Mouse (Mus musculus): ENCODE measurements around the gene Bcl9. TPM values are rescaled to one million over a fixed set of nuclear protein-coding genes. Genes with fewer than 3 reads are reported as not detected.

The Bcl9 gene
- polyA plus RNA-seq, 2 experiments: 47.6 to 54.3 TPM

DNA sequence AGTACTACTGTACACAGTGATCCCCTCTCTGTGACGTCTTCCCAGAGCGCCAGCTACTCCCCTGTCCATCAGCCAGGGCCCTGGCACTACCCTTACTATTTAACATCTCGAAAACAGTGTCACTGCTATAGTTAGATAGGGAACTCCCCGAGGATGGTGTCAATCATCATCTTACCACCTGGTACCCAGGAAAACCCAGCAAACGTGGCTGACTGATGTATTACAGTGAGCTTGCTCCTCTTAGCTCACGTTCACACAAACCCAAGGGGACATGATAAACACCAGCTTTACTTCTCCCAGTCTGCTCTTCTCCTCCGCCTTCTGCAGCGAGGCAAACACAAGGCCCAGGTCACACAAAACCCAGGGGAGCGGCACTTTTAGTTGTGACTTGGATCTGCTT lies 74.5 kb downstream of the Bcl9 start:
- peaks cover 56% of the 10 kb centered on the region for H3K36me3 ChIP-seq (ENCODE audit: control insufficient read depth, insufficient read depth, low read length)
- no peaks in the 10 kb centered on the region for H3K27me3 ChIP-seq (ENCODE audit: control insufficient read depth, insufficient read depth, low read length)
- whole genome bisulfite sequencing: 85% methylated on average over 9 of the region's 9 CpGs
- ATAC-seq (ENCODE audit: low FRiP score, low read depth) (no peak), DNase-seq (ENCODE audit: low spot score) (no peak)
- H3K4me2 ChIP-seq (replicated peaks; ENCODE audit: low read depth, low read length, severe bottlenecking): no peak overlapping the region
- H3K9ac ChIP-seq (ENCODE audit: low read depth, low read length, severe bottlenecking): no peak overlapping the region
- TF ChIP-seq POLR2A (IDR thresholded peaks at IDR 0.05; ENCODE audit: borderline replicate concordance, extremely low read depth, insufficient read depth, insufficient read length): no peak
- no peaks in the 10 kb centered on the region for H3K9me3 ChIP-seq (ENCODE audit: control insufficient read depth, low read length)
- H3K4me3 ChIP-seq (replicated peaks; ENCODE audit: low read length): no peak overlapping the region
- H3K4me1 ChIP-seq (ENCODE audit: control insufficient read depth, insufficient read depth, low read length): peaks cover 16% of the 10 kb centered on the region; the same call in 1 of the 2 replicates
- H3K27ac ChIP-seq (replicated peaks; ENCODE audit: low read depth, low read length): no peak overlapping the region

DNA sequence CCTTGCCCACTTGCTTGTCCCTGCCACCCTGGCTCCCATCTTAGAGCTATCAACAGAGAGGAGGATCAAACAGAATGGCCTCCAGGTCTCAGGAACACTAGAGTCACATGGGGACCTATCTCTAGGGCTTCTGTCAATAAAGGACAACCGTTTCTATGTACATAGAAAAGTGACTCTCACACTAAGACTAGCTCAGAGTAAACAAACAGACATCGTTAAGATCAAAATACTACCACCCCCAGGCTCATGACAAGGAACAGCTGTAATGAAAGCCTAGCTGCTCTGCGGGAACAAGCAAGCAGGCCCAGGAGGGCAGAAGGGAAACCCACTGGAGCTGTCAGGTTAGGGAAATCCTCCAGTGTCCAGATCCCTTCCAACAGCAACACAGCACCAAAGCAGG lies 82.2 kb downstream of the Bcl9 start:
- ATAC-seq (ENCODE audit: low FRiP score, low read depth): no peak
- Histone ChIP-seq H3K27ac (replicated peaks; ENCODE audit: low read depth, low read length) (no peak overlapping the region), H3K36me3 (ENCODE audit: control insufficient read depth, insufficient read depth, low read length) (peaks cover 93% of the 10 kb centered on the region)

DNA sequence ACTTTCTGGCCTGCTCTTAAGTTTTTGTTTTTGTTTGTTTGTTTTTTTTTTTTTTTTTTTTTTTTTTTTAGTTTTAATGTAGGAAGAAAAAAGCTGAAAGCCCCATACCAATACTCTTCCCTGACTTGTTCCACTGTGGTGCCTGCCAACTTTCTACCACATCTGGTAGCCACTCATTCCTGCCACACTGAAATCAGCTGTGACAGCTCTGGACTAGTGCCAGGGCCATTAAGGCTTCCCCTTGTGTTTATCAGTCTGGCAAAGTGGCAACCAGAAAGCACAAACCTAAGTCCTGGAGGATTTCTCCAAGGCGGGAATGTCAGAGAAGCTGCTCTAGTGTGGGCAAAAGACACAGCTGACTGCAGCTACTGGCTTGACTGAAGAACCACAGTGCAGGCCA lies 83.3 kb downstream of the Bcl9 start:
- Histone ChIP-seq H3K4me2 (replicated peaks; ENCODE audit: low read depth, low read length, severe bottlenecking) (no peak overlapping the region), H3K9me3 (ENCODE audit: control insufficient read depth, low read length) (no peaks in the 10 kb centered on the region), H3K4me3 (replicated peaks; ENCODE audit: low read length) (no peak overlapping the region), H3K27ac (replicated peaks; ENCODE audit: low read depth, low read length) (no peak overlapping the region), H3K36me3 (ENCODE audit: control insufficient read depth, insufficient read depth, low read length) (peaks cover 93% of the 10 kb centered on the region), H3K4me1 (ENCODE audit: control insufficient read depth, insufficient read depth, low read length) (no peaks in the 10 kb centered on the region), H3K9ac (ENCODE audit: low read depth, low read length, severe bottlenecking) (no peak overlapping the region), H3K27me3 (ENCODE audit: control insufficient read depth, insufficient read depth, low read length) (no peaks in the 10 kb centered on the region)
- TF ChIP-seq POLR2A (IDR thresholded peaks at IDR 0.05; ENCODE audit: borderline replicate concordance, extremely low read depth, insufficient read depth, insufficient read length): no peak
- no peak for ATAC-seq (ENCODE audit: low FRiP score, low read depth)
- DNase-seq (ENCODE audit: low spot score): peak; percentile 51
- WGBS: 58% methylated on average over 1 of the region's 1 CpGs

More for the DNA sequence above, 82.2 kb downstream of the Bcl9 start:
- Histone ChIP-seq H3K4me1 (ENCODE audit: control insufficient read depth, insufficient read depth, low read length) (no peaks in the 10 kb centered on the region), H3K9ac (ENCODE audit: low read depth, low read length, severe bottlenecking) (no peak overlapping the region), H3K27me3 (ENCODE audit: control insufficient read depth, insufficient read depth, low read length) (no peaks in the 10 kb centered on the region), H3K4me3 (replicated peaks; ENCODE audit: low read length) (no peak overlapping the region), H3K9me3 (ENCODE audit: control insufficient read depth, low read length) (no peaks in the 10 kb centered on the region), H3K4me2 (replicated peaks; ENCODE audit: low read depth, low read length, severe bottlenecking) (no peak overlapping the region)
- no peak for DNase-seq (ENCODE audit: low spot score)
- 60% methylated on average over 3 of the region's 3 CpGs for WGBS
- no peak for TF ChIP-seq POLR2A (IDR thresholded peaks at IDR 0.05; ENCODE audit: borderline replicate concordance, extremely low read depth, insufficient read depth, insufficient read length)

DNA sequence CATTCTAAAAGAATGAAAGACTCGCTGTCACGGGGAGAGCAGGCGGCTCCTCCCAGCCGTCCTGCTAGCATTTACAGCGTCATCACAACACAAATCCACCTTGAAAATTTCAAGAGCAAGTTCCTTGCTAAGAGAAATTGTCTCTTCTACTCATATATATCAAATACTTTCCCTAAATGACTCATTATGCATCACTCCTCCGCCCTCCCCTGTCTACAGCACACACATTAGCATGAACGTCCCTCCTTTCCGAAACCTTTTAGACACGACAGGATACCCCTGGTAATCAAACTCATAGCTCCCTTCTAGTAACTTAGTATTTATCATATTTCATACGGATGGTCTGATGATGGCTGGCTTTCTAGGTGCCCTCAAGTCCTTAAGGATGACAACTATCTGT lies 83.8 kb downstream of the Bcl9 start:
- peaks cover 93% of the 10 kb centered on the region for H3K36me3 ChIP-seq (ENCODE audit: control insufficient read depth, insufficient read depth, low read length)
- 89% methylated on average over 10 of the region's 10 CpGs for WGBS
- no peak for ATAC-seq (ENCODE audit: low FRiP score, low read depth)

DNA sequence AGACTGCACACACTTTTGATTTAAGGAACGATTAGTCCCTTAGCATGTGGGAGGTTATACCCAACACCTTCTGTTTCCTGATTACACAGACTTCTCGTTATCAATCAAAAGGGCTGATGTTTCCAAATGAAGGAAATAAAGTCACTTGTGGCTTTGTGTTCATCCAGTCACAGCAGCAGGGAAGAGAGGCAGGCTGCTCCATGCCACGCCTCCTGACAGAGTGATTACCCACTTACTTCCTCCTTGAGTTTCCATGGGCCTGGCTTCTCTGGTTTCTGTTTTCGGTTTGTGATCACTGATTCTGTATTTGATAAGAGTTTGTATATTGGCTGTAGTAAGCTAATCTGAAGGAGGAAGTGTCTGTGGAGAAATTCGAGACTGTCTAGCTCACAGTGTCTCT lies 86.5 kb downstream of the Bcl9 start:
- WGBS: 83% methylated on average over 5 of the region's 5 CpGs
- DNase-seq (ENCODE audit: low spot score): no peak
- Histone ChIP-seq H3K9me3 (ENCODE audit: control insufficient read depth, low read length) (no peaks in the 10 kb centered on the region), H3K4me3 (replicated peaks; ENCODE audit: low read length) (no peak overlapping the region), H3K9ac (ENCODE audit: low read depth, low read length, severe bottlenecking) (no peak overlapping the region), H3K36me3 (ENCODE audit: control insufficient read depth, insufficient read depth, low read length) (peaks cover 96% of the 10 kb centered on the region), H3K27ac (replicated peaks; ENCODE audit: low read depth, low read length) (no peak overlapping the region), H3K27me3 (ENCODE audit: control insufficient read depth, insufficient read depth, low read length) (no peaks in the 10 kb centered on the region), H3K4me1 (ENCODE audit: control insufficient read depth, insufficient read depth, low read length) (no peaks in the 10 kb centered on the region), H3K4me2 (replicated peaks; ENCODE audit: low read depth, low read length, severe bottlenecking) (no peak overlapping the region)
- ATAC-seq (ENCODE audit: low FRiP score, low read depth): no peak
- TF ChIP-seq POLR2A (IDR thresholded peaks at IDR 0.05; ENCODE audit: borderline replicate concordance, extremely low read depth, insufficient read depth, insufficient read length): no peak

More for the DNA sequence above, 83.8 kb downstream of the Bcl9 start:
- no peak overlapping the region for H3K9ac ChIP-seq (ENCODE audit: low read depth, low read length, severe bottlenecking)
- H3K4me3 ChIP-seq (replicated peaks; ENCODE audit: low read length): no peak overlapping the region
- H3K4me2 ChIP-seq (replicated peaks; ENCODE audit: low read depth, low read length, severe bottlenecking): no peak overlapping the region
- no peaks in the 10 kb centered on the region for H3K4me1 ChIP-seq (ENCODE audit: control insufficient read depth, insufficient read depth, low read length)
- no peaks in the 10 kb centered on the region for H3K9me3 ChIP-seq (ENCODE audit: control insufficient read depth, low read length)
- TF ChIP-seq POLR2A (IDR thresholded peaks at IDR 0.05; ENCODE audit: borderline replicate concordance, extremely low read depth, insufficient read depth, insufficient read length): no peak
- H3K27ac ChIP-seq (replicated peaks; ENCODE audit: low read depth, low read length): no peak overlapping the region
- DNase-seq (ENCODE audit: low spot score): no peak
- no peaks in the 10 kb centered on the region for H3K27me3 ChIP-seq (ENCODE audit: control insufficient read depth, insufficient read depth, low read length)

DNA sequence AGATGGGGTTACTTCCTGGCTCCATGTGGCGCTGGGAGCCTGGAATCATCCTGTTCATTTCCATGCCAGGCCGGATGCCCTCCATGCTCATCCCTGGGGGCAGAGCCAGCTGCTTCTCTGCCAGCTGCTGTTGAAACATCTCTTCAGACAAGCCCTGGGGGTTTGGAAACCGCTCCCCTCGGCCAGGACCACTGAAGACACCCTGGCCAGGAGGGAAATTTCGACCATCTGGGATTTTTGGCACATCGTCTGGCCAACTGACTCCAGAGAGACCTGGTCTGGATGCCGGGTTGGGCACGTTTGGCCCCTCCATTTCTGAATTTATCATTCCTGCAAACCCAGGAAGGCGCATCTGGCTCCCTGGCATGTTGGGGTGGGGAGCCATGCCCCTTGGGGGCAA lies 88.4 kb downstream of the Bcl9 start:
- no peak overlapping the region for H3K4me3 ChIP-seq (replicated peaks; ENCODE audit: low read length)
- DNase-seq (ENCODE audit: low spot score) (no peak), ATAC-seq (ENCODE audit: low FRiP score, low read depth) (no peak)
- TF ChIP-seq POLR2A (IDR thresholded peaks at IDR 0.05; ENCODE audit: borderline replicate concordance, extremely low read depth, insufficient read depth, insufficient read length): no peak
- H3K9ac ChIP-seq (ENCODE audit: low read depth, low read length, severe bottlenecking): no peak overlapping the region
- no peak overlapping the region for H3K27ac ChIP-seq (replicated peaks; ENCODE audit: low read depth, low read length)
- H3K27me3 ChIP-seq (ENCODE audit: control insufficient read depth, insufficient read depth, low read length): no peaks in the 10 kb centered on the region
- peaks cover 96% of the 10 kb centered on the region for H3K36me3 ChIP-seq (ENCODE audit: control insufficient read depth, insufficient read depth, low read length)
- H3K9me3 ChIP-seq (ENCODE audit: control insufficient read depth, low read length): no peaks in the 10 kb centered on the region
- H3K4me1 ChIP-seq (ENCODE audit: control insufficient read depth, insufficient read depth, low read length): no peaks in the 10 kb centered on the region
- H3K4me2 ChIP-seq (replicated peaks; ENCODE audit: low read depth, low read length, severe bottlenecking): no peak overlapping the region
- WGBS: 88% methylated on average over 9 of the region's 9 CpGs

Measured in limb, embryonic 14.5 days (tissue).